Mouse (Mus musculus) neural tube, embryonic 12.5 days (tissue): ENCODE results near the gene Sfmbt2. TPM values are rescaled to one million over a fixed set of nuclear protein-coding genes. Genes with fewer than 3 reads are reported as not detected.

ENCODE experiments used
- ATAC-seq: fragments of 200-750 bp; cut with Nextera tagmentation; 2 replicates; pipeline ENCODE4 v1.8.0; 2017; ENCODE audit warnings: low read depth, mild to moderate bottlenecking, moderate TSS enrichment, moderate library complexity; ENCODE audit not compliant: low FRiP score
- H3K27ac ChIP-seq: fragments of 300-500 bp; sonication (generic); 2 replicates; pipeline ENCODE4 v1.5.1; 2016
- H3K27me3 ChIP-seq: fragments of 300-500 bp; sonication (generic); replicated peaks from 2 replicates; pipeline ENCODE4 v1.6.1; 2016; ENCODE audit warnings: mild to moderate bottlenecking
- H3K36me3 ChIP-seq: fragments of 300-500 bp; sonication (generic); 2 replicates; pipeline ENCODE4 v1.6.1; 2016; ENCODE audit warnings: mild to moderate bottlenecking
- H3K4me1 ChIP-seq: fragments of 300-500 bp; sonication (generic); 2 replicates; pipeline ENCODE4 v1.6.1; 2016
- H3K4me2 ChIP-seq: fragments of 300-500 bp; sonication (generic); replicated peaks from 2 replicates; pipeline ENCODE4 v1.6.1; 2016; ENCODE audit warnings: mild to moderate bottlenecking
- H3K4me3 ChIP-seq: fragments of 300-500 bp; sonication (generic); 2 replicates; pipeline ENCODE4 v1.5.1; 2016
- H3K9ac ChIP-seq: fragments of 300-500 bp; sonication (generic); 2 replicates; pipeline ENCODE4 v1.6.1; 2016; ENCODE audit warnings: mild to moderate bottlenecking
- H3K9me3 ChIP-seq: fragments of 300-500 bp; sonication (generic); 2 replicates; pipeline ENCODE4 v1.6.1; 2016; ENCODE audit warnings: mild to moderate bottlenecking
- WGBS: fragments of 180-500 bp; shearing (Covaris S2); methylation state at CpG from one replicate; pipeline ENCODE4 v1.1.7; 2016; 5-methylcytosine and 5-hydroxymethylcytosine counted together
- microRNA counts: library from miRNA; unstranded; fragments of <30 nt; microRNA quantifications from one replicate; lab custom pipeline; 2017
- microRNA-seq: library from miRNA; unstranded; fragments of <30 nt; microRNA quantifications from one replicate; pipeline ENCODE4, GENCODE M21; 2017
- polyA plus RNA-seq: library from polyadenylated mRNA; unstranded; fragments of >200 nt; fragmentation: Nextera tagmentation; extraction: Ambion mirVana; gene quantifications from 2 replicates; pipeline ENCODE4 v1.2.1, GENCODE M21; 2016

Sfmbt2 gene
- polyA plus RNA-seq, 1 experiment from 2014 or later: 2.8 TPM

DNA sequence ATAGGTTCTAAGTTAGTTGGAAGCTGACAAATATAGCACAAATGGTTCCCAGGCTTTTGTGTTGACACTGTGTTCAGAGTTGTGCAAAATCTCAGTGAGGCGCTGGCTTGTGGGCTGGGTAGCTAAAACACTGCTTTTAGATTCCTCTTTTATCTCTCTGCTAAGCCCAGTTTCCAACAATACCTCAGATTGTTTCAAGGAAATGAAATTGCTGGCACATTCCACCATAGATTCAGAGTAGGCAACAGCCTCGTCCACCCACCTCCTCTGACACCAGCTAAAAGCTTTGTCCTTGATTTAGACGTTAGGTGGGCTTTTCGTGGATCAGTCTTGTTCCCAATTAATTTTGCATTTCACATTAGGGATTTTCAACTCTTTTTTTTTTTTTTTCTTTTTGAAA is 212.4 kb downstream of the Sfmbt2 start:
- Histone ChIP-seq H3K9me3 (no peaks in the 10 kb centered on the region), H3K27me3 (no peaks in the 10 kb centered on the region), H3K4me1 (no peaks in the 10 kb centered on the region), H3K4me3 (no peak overlapping the region), H3K27ac (no peak overlapping the region), H3K9ac (no peak overlapping the region), H3K36me3 (no peaks in the 10 kb centered on the region), H3K4me2 (no peak overlapping the region)
- 75% methylated on average over 4 of the region's 4 CpGs for WGBS
- no peak for ATAC-seq

DNA sequence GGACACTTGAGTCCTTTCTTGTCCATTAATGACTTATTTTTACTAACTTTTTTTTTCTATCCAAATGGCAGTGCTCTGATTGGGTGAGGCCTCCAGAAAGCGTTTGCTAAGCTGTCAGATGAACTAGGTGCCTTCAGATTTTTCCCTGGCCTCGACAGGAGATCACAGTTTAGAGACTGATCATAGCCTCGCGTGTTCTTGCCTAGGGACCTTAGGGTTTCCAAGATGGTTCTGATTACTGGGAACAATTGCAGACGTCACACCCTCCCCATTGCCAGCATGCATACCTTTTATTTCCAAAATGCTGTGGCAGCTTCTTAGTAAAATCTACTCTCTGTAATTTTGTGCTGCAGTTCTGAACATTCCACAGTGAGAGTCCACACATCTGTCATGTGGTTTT is 212.8 kb downstream of the Sfmbt2 start:
- Histone ChIP-seq H3K4me2 (no peak overlapping the region), H3K9ac (no peak overlapping the region), H3K4me3 (no peak overlapping the region), H3K9me3 (no peaks in the 10 kb centered on the region), H3K27ac (no peak overlapping the region), H3K4me1 (no peaks in the 10 kb centered on the region), H3K27me3 (no peaks in the 10 kb centered on the region), H3K36me3 (no peaks in the 10 kb centered on the region)
- 81% methylated on average over 5 of the region's 5 CpGs for WGBS
- ATAC-seq: no peak

DNA sequence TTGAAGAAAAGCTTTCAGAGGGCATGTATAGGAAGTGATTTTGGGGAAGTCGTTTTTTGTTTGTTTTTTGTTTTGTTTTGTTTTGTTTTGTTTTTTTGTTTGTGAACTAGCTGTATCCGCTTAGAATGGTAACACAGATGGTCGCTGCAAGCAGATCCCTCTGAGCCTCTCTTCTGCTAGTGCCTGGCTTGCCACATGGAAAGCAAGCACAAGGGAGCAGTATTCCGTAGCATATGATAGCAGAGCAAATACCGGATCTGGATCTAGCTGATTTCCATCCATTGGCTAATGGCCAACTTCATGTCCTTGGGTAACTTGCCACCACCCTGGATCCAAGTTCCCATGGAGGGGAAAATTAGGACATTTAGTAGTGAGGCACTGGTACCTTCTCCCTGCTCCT is 221.0 kb downstream of the Sfmbt2 start:
- Histone ChIP-seq H3K4me2 (no peak overlapping the region), H3K36me3 (no peaks in the 10 kb centered on the region), H3K4me1 (no peaks in the 10 kb centered on the region), H3K27me3 (no peaks in the 10 kb centered on the region), H3K9me3 (no peaks in the 10 kb centered on the region), H3K9ac (no peak overlapping the region), H3K4me3 (no peak overlapping the region), H3K27ac (no peak overlapping the region)
- ATAC-seq: no peak
- 89% methylated on average over 5 of the region's 5 CpGs for WGBS

DNA sequence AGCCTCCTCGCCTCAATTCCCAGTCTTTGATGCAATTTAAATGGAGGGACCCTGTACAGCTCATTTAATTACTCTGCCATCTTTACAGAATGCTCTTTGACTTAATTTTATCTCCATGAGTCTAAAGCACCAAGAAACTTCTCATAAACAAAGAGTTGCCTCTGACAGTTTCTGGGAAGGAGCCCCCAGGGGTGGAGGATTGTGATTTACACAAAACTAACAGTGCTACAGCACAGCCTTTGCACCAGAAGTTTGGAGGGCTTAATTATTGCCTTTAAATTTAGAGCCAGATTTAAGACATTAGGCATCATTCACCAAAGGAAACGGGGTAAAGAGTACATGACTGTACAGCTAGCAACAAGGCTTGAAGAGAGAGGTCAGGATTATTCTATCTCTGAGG is 245.2 kb downstream of the Sfmbt2 start:
- Histone ChIP-seq H3K9ac (no peak overlapping the region), H3K4me1 (no peaks in the 10 kb centered on the region), H3K4me2 (no peak overlapping the region), H3K27ac (no peak overlapping the region), H3K9me3 (no peaks in the 10 kb centered on the region), H3K27me3 (no peaks in the 10 kb centered on the region), H3K36me3 (no peaks in the 10 kb centered on the region), H3K4me3 (no peak overlapping the region)
- 64% methylated on average over 2 of the region's 2 CpGs for WGBS
- ATAC-seq: no peak

MicroRNAs within 50 kb of the gene (microRNA counts, 519-probe panel; counts per million panel counts)
- 342 counts per million, percentile 67 among the panel's probes with 10 or more counts for microRNA mmu-miR-297a+mmu-miR-466f+mmu-miR-669b (lab: Ali Mortazavi, UCI)
- microRNA mmu-miR-297b-3p (lab: Ali Mortazavi, UCI): 342 counts per million, percentile 67 among the panel's probes with 10 or more counts
- microRNA mmu-miR-297b-5p (lab: Ali Mortazavi, UCI): 342 counts per million, percentile 67 among the panel's probes with 10 or more counts
- 342 counts per million, percentile 67 among the panel's probes with 10 or more counts for microRNA mmu-miR-297c (lab: Ali Mortazavi, UCI)
- 5,326 counts per million, percentile 86 among the panel's probes with 10 or more counts for microRNA mmu-miR-466a-3p+mmu-miR-466b-3-3p (lab: Ali Mortazavi, UCI)
- microRNA mmu-miR-466a-5p+mmu-miR-466e-5p (lab: Ali Mortazavi, UCI): 342 counts per million, percentile 67 among the panel's probes with 10 or more counts
- microRNA mmu-miR-466c-5p (lab: Ali Mortazavi, UCI): 342 counts per million, percentile 67 among the panel's probes with 10 or more counts
- microRNA mmu-miR-466d-3p (lab: Ali Mortazavi, UCI): 342 counts per million, percentile 67 among the panel's probes with 10 or more counts
- microRNA mmu-miR-466d-5p (lab: Ali Mortazavi, UCI): 342 counts per million, percentile 67 among the panel's probes with 10 or more counts
- microRNA mmu-miR-466f-5p (lab: Ali Mortazavi, UCI): 342 counts per million, percentile 67 among the panel's probes with 10 or more counts
- 4,388 counts per million, percentile 79 among the panel's probes with 10 or more counts for microRNA mmu-miR-466g (lab: Ali Mortazavi, UCI)
- 342 counts per million, percentile 67 among the panel's probes with 10 or more counts for microRNA mmu-miR-466h (lab: Ali Mortazavi, UCI)
- microRNA mmu-miR-466l (lab: Ali Mortazavi, UCI): 342 counts per million, percentile 67 among the panel's probes with 10 or more counts
- 342 counts per million, percentile 67 among the panel's probes with 10 or more counts for microRNA mmu-miR-467a (lab: Ali Mortazavi, UCI)
- microRNA mmu-miR-467b (lab: Ali Mortazavi, UCI): 342 counts per million, percentile 67 among the panel's probes with 10 or more counts
- microRNA mmu-miR-467c (lab: Ali Mortazavi, UCI): 342 counts per million, percentile 67 among the panel's probes with 10 or more counts
- microRNA mmu-miR-467d (lab: Ali Mortazavi, UCI): 342 counts per million, percentile 67 among the panel's probes with 10 or more counts
- microRNA mmu-miR-467e (lab: Ali Mortazavi, UCI): 342 counts per million, percentile 67 among the panel's probes with 10 or more counts
- 4,033 counts per million, percentile 76 among the panel's probes with 10 or more counts for microRNA mmu-miR-669a (lab: Ali Mortazavi, UCI)
- microRNA mmu-miR-669e (lab: Ali Mortazavi, UCI): 342 counts per million, percentile 67 among the panel's probes with 10 or more counts
- 3,919 counts per million, percentile 75 among the panel's probes with 10 or more counts for microRNA mmu-miR-669f (lab: Ali Mortazavi, UCI)
- microRNA mmu-miR-669g (lab: Ali Mortazavi, UCI): 342 counts per million, percentile 67 among the panel's probes with 10 or more counts
- 342 counts per million, percentile 67 among the panel's probes with 10 or more counts for microRNA mmu-miR-669h-5p (lab: Ali Mortazavi, UCI)
- 342 counts per million, percentile 67 among the panel's probes with 10 or more counts for microRNA mmu-miR-669i (lab: Ali Mortazavi, UCI)
- 342 counts per million, percentile 67 among the panel's probes with 10 or more counts for microRNA mmu-miR-669j (lab: Ali Mortazavi, UCI)
- microRNA mmu-miR-669m (lab: Ali Mortazavi, UCI): 342 counts per million, percentile 67 among the panel's probes with 10 or more counts
- 342 counts per million, percentile 67 among the panel's probes with 10 or more counts for microRNA mmu-miR-669o (lab: Ali Mortazavi, UCI)

Small RNAs within 50 kb of the gene (microRNA-seq; reads per million reads assigned to microRNA genes)
- gene Gm22051 (not detected), gene Gm22072 (not detected), gene Gm22091 (not detected), gene Gm22166 (not detected), gene Gm22239 (1.1 reads per million), gene Gm22626 (not detected), gene Gm22635 (not detected), gene Gm22677 (not detected), gene Gm22678 (not detected), gene Gm22775 (not detected), gene Gm22925 (1.3 reads per million), gene Gm23108 (not detected), gene Gm23288 (not detected), gene Gm23542 (not detected), gene Gm23569 (not detected), gene Gm23571 (not detected), gene Gm23578 (not detected), gene Gm23651 (not detected), gene Gm23988 (not detected), gene Gm24028 (not detected), gene Gm24167 (not detected), gene Gm24315 (not detected), gene Gm24342 (not detected), gene Gm24488 (not detected), gene Gm24640 (not detected), gene Gm24673 (not detected), gene Gm24761 (not detected), gene Gm24806 (not detected), gene Gm25022 (not detected), gene Gm25158 (not detected), gene Gm25263 (not detected), gene Gm25285 (not detected), gene Gm25316 (not detected), gene Gm25451 (not detected), gene Gm25673 (not detected), gene Gm25680 (not detected), gene Gm25701 (not detected), gene Gm25753 (not detected), gene Gm25943 (not detected), gene Gm26060 (not detected), gene Gm26073 (not detected), gene Gm26092 (not detected), gene Gm26156 (not detected), gene Gm26229 (not detected), gene Gm26398 (not detected), gene Gm26426 (not detected), gene Gm26431 (not detected), gene Gm26491 (not detected), gene Mir297a-2 (1.7 reads per million), gene Mir297a-3 (not detected), gene Mir297a-4 (not detected), gene Mir297b (0.66 reads per million), gene Mir297c (not detected), gene Mir466 (not detected), gene Mir466b-1 (not detected), gene Mir466b-2 (not detected), gene Mir466b-3 (0.66 reads per million), gene Mir466b-4 (not detected), gene Mir466b-5 (not detected), gene Mir466b-6 (not detected), gene Mir466b-7 (not detected), gene Mir466b-8 (not detected), gene Mir466c-1 (not detected), gene Mir466c-2 (not detected), gene Mir466d (not detected), gene Mir466e (not detected), gene Mir466f-1 (not detected), gene Mir466f-2 (not detected), gene Mir466f-3 (not detected), gene Mir466g (not detected), gene Mir466h (not detected), gene Mir466l (not detected), gene Mir466m (not detected), gene Mir466n (21.2 reads per million, percentile 31 among the genes with 10 or more reads in this experiment), gene Mir466o (not detected), gene Mir466p (not detected), gene Mir467a-1 (0.87 reads per million), gene Mir467a-10 (not detected), gene Mir467a-2 (not detected), gene Mir467a-3 (not detected), gene Mir467a-4 (not detected), gene Mir467a-5 (not detected), gene Mir467a-6 (not detected), gene Mir467a-7 (not detected), gene Mir467a-8 (not detected), gene Mir467a-9 (not detected), gene Mir467b (1.5 reads per million), gene Mir467c (1,312 reads per million, percentile 82 among the genes with 10 or more reads in this experiment), gene Mir467d (1,600 reads per million, percentile 83 among the genes with 10 or more reads in this experiment), gene Mir467e (1,079 reads per million, percentile 79 among the genes with 10 or more reads in this experiment), gene Mir669a-1 (not detected), gene Mir669a-10 (not detected), gene Mir669a-11 (not detected), gene Mir669a-12 (not detected), gene Mir669a-2 (not detected), gene Mir669a-3 (not detected), gene Mir669a-4 (not detected), gene Mir669a-5 (not detected), gene Mir669a-6 (not detected), gene Mir669a-7 (not detected), gene Mir669a-8 (not detected), gene Mir669a-9 (not detected), gene Mir669b (not detected), gene Mir669c (99.4 reads per million, percentile 51 among the genes with 10 or more reads in this experiment), gene Mir669d (not detected), gene Mir669d-2 (not detected), gene Mir669e (30.2 reads per million, percentile 35 among the genes with 10 or more reads in this experiment), gene Mir669f (1.3 reads per million), gene Mir669g (not detected), gene Mir669h (5.2 reads per million, percentile 16 among the genes with 10 or more reads in this experiment), gene Mir669i (not detected), gene Mir669j (not detected), gene Mir669k (not detected), gene Mir669l (329 reads per million, percentile 68 among the genes with 10 or more reads in this experiment), gene Mir669m-1 (not detected), gene Mir669m-2 (not detected), gene Mir669o (304 reads per million, percentile 66 among the genes with 10 or more reads in this experiment), gene Mir669p-1 (not detected), gene Mir669p-2 (not detected)

Other genes with a start within 250 kb of the Sfmbt2 start
- 0.57 and 0.94 TPM in 2 replicates for gene Itih2, start 239.1 kb upstream of the Sfmbt2 start, polyA plus RNA-seq
- gene Itih5, start 216.9 kb upstream of the Sfmbt2 start, polyA plus RNA-seq: 7.9 and 8.1 TPM in 2 replicates